Mouse (Mus musculus) E14TG2a.4 (cell line): ENCODE measurements around the gene Kcnq5.

Source experiments
- CTCF ChIP-seq: conservative IDR thresholded peaks from 2 replicates; pipeline ENCODE4 v1.5.1; 2014; ENCODE audit warnings: low read length
- NANOG ChIP-seq: IDR thresholded peaks from 2 replicates; pipeline ENCODE4 v1.6.1; 2014; ENCODE audit warnings: borderline replicate concordance, low read length, mixed read lengths

DNA sequence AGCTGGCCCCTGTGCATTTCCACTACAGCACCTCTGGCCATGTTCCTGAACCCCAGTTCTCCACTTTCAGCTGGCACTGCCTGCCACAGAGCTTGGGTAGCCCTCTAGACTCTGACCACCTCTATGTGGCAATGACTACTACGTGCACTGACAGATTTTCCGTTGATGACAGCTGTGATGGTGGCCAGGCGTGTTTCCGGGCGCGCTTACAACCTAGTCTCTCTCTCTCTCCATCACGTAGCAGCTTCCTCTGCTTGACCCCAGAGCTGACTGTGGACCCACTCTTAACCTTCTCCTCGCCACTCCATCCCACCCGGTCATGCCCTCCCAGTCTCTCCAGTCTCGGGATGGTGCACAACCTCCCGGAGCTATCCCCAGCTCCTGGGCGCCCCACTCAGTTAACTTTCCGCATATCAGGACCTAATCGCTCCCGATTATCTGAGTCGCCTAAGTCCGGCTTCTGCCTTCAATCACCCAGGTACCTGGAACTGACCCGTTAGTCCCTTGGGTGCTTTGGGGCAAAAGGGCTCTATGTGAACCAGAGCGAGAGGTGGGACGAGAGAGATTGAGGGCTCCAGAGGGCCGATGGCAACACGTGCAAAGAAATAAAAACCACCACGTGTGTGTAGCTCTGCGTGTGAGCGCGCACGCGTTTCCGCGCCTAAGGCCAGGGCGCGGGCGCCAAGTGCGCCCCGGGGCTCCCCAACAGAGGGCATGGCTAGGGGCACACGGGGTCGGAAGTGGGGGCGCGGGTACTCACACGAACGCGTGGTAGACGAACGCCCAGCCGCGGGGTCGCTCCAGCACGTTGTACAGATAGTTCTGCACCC lies 1.1 kb downstream of the Kcnq5 start:
- TF ChIP-seq CTCF (no peak), NANOG (no peak)
